Mouse (Mus musculus) hindbrain, embryonic 16.5 days (tissue): ENCODE results near the gene Ak5. TPM values are rescaled to one million over a fixed set of nuclear protein-coding genes. Genes with fewer than 3 reads are reported as not detected.

Experiments used
- ATAC-seq: fragments of 200-750 bp; cut with Nextera tagmentation; 2 replicates; pipeline ENCODE4 v1.8.0; 2017; ENCODE audit warnings: moderate TSS enrichment, moderate library complexity
- H3K27ac ChIP-seq: fragments of 300-500 bp; sonication (generic); 2 replicates; pipeline ENCODE4 v1.5.1; 2014; ENCODE audit warnings: low read depth, mild to moderate bottlenecking, control low read depth, low read length, moderate library complexity
- H3K27me3 ChIP-seq: fragments of 300-500 bp; sonication (generic); replicated peaks from 2 replicates; pipeline ENCODE4 v1.6.1; 2014; ENCODE audit warnings: low read length; ENCODE audit not compliant: control insufficient read depth, insufficient read depth
- H3K36me3 ChIP-seq: fragments of 300-500 bp; sonication (generic); 2 replicates; pipeline ENCODE4 v1.6.1; 2014; ENCODE audit warnings: mild to moderate bottlenecking, low read length, moderate library complexity, mixed read lengths; ENCODE audit not compliant: control insufficient read depth, insufficient read depth
- H3K4me1 ChIP-seq: fragments of 300-500 bp; sonication (generic); 2 replicates; pipeline ENCODE4 v1.6.1; 2014; ENCODE audit warnings: low read depth, low read length; ENCODE audit not compliant: control insufficient read depth, insufficient read depth
- H3K4me2 ChIP-seq: fragments of 300-500 bp; sonication (generic); 2 replicates; pipeline ENCODE4 v1.6.1; 2014; ENCODE audit warnings: mild to moderate bottlenecking, low read length, control low read depth, moderate library complexity
- H3K4me3 ChIP-seq: fragments of 300-500 bp; sonication (generic); 2 replicates; pipeline ENCODE4 v1.5.1; 2014; ENCODE audit warnings: mild to moderate bottlenecking, low read length, control low read depth, moderate library complexity
- H3K9ac ChIP-seq: fragments of 300-500 bp; sonication (generic); 2 replicates; pipeline ENCODE4 v1.6.1; 2014; ENCODE audit warnings: low read depth, mild to moderate bottlenecking, control low read depth, low read length, moderate library complexity
- H3K9me3 ChIP-seq: fragments of 300-500 bp; sonication (generic); 2 replicates; pipeline ENCODE4 v1.6.1; 2014; ENCODE audit warnings: mild to moderate bottlenecking, low read length, moderate library complexity; ENCODE audit not compliant: control insufficient read depth
- WGBS: fragments of 180-500 bp; shearing (Covaris S2); extraction: QIAGEN DNeasy Blood & Tissue Kit; methylation state at CpG from one replicate; pipeline ENCODE4 v1.1.7; 2014; 5-methylcytosine and 5-hydroxymethylcytosine counted together
- polyA plus RNA-seq: library from polyadenylated mRNA; unstranded; fragments of >200 nt; fragmentation: Nextera tagmentation; extraction: Ambion mirVana; gene quantifications from 2 replicates; pipeline ENCODE4 v1.2.1, GENCODE M21; 2015

Gene Ak5
- polyA plus RNA-seq, 1 experiment from 2014 or later: 20.7 TPM

DNA sequence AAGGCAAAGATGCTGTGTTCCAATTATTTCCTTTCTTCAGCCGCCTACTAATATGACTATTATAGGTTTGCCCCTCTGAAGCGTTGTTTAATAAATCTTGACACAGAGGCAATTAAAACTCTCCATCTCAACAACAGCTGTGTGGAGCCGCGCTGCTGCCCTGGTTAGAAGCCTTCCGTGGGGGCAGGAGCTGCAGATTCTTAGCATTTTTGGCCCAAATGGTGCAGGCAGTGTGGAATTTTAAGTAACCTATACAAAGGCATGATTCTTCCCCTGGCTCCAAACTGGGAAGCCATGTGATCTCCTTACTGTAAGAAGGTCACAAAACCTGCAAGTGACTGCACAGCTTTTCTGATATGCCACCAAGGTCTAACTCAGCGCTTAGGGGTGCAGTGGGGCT lies 184.0 kb downstream of the Ak5 start:
- Histone ChIP-seq H3K27ac (peak overlapping the region; percentile 80), H3K4me1 (peaks cover 11% of the 10 kb centered on the region), H3K4me3 (no peak overlapping the region), H3K27me3 (no peaks in the 10 kb centered on the region), H3K9ac (no peak overlapping the region), H3K4me2 (0 out of 2 replicates have a peak overlapping the region, but pooled peaks have one; percentile 1), H3K36me3 (no peaks in the 10 kb centered on the region), H3K9me3 (no peaks in the 10 kb centered on the region)
- 42% methylated on average over 6 of the region's 6 CpGs for WGBS
- peak; percentile 69 for ATAC-seq

DNA sequence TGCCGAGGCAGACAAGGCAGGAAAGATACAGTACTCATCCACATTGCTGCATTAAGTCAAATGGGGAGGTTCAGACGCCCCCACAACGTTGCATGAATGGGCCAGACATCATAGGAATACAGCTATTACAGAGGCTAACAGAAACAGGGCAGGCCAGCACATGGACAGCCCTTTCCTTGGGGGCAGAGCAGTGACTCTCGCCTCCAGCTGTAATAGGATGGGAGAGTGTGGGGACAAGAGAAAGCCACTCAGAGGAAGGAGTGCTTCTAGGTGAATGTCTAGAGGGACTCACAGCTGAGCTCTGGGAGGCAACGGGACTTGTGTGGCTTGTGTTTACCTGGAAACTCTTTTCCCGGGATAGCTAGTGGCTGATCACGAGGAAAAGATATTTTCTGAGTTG lies 184.4 kb downstream of the Ak5 start:
- Histone ChIP-seq H3K27me3 (no peaks in the 10 kb centered on the region), H3K9me3 (no peaks in the 10 kb centered on the region), H3K4me2 (no peak overlapping the region), H3K4me1 (peaks cover 11% of the 10 kb centered on the region), H3K27ac (peak overlapping the region; percentile 80), H3K9ac (no peak overlapping the region), H3K36me3 (no peaks in the 10 kb centered on the region), H3K4me3 (no peak overlapping the region)
- whole genome bisulfite sequencing: 49% methylated on average over 7 of the region's 7 CpGs
- ATAC-seq: peak; percentile 40

DNA sequence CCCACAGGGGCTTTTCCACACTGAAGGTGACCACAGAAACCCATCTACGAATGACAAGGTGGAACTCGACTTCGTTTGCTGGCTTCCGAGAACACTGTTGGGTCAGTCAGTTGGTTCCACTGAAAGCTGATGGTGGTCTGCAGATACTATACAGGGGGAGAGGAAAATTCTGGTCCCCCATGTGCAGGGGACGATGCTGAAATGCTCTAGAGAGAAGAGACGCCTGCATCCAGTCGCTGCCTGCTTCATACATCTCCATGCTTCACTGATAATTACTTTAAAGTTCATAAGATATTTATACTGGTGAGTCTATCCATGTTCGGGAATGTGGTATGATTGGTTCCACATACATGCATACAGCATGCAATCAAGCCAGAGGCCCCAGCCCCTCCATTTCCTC lies 186.0 kb downstream of the Ak5 start:
- Histone ChIP-seq H3K9me3 (no peaks in the 10 kb centered on the region), H3K4me3 (no peak overlapping the region), H3K9ac (no peak overlapping the region), H3K27me3 (no peaks in the 10 kb centered on the region), H3K4me1 (peaks cover 14% of the 10 kb centered on the region), H3K4me2 (no peak overlapping the region), H3K36me3 (no peaks in the 10 kb centered on the region), H3K27ac (no peak overlapping the region)
- no peak for ATAC-seq
- WGBS: 70% methylated on average over 8 of the region's 8 CpGs

DNA sequence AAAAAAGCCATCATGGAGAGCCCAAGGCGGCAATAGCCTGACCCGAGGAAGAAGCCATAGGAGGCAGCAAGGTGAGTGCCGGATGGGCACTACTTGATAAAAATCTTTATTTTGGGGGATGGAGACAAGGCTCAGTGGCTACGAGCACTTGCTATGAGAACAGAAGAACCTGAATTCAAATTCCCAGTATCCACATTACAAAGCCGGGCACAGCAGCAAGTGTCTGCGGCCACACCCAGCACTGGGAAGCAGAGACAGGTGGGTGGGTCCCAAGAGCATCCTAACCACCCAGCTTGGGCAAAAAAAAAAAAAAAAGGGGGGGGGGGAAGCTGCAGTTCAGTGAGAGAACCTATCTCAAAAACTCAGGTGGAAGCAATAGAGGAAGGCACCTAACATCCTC lies 187.8 kb downstream of the Ak5 start:
- Histone ChIP-seq H3K36me3 (no peaks in the 10 kb centered on the region), H3K4me3 (no peak overlapping the region), H3K9me3 (no peaks in the 10 kb centered on the region), H3K9ac (no peak overlapping the region), H3K4me1 (peaks cover 14% of the 10 kb centered on the region), H3K4me2 (no peak overlapping the region), H3K27me3 (no peaks in the 10 kb centered on the region), H3K27ac (no peak overlapping the region)
- ATAC-seq: no peak
- WGBS: 95% methylated on average over 6 of the region's 6 CpGs

DNA sequence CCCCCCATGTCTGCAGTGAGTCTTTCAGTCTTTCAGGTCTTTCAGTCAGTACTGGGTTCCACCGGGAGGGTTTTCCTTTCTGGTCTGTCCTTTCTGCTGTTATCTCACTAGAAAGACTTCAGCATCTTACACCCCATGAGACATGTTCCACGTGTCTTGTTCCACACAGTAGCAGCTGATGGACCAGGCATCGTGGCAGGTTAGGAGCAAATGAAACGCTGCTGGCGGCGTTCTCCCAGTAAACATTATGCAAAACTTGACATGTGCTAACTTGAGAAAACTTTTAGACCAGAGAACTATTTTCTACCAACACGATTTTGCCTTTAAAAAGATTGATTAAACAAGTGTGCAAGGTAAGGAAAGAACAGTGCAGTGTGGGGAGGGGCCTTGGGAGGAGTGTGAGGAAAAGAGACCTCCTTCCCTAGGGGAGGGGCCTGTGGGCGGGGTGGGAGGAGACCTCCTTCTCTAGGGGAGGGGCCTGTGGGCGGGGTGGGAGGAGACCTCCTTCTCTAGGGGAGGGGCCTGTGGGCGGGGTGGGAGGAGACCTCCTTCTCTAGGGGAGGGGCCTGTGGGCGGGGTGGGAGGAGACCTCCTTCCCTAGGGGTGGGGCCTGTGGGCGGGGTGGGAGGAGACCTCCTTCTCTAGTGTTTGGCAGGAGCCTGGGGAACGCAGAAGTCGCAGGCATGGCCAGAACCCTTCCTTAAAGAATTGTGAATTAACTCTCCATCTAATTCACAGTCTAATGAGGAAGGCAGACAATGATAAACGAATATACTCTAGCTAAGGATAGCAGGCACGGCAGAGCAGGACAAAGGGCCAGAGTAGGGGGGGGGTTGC lies 189.3 kb downstream of the Ak5 start:
- no peak overlapping the region; the same call in 1 of the 2 replicates for H3K9ac ChIP-seq
- no peaks in the 10 kb centered on the region for H3K27me3 ChIP-seq
- WGBS: 3% methylated on average over 13 of the region's 16 CpGs
- H3K4me2 ChIP-seq: peak overlapping the region; percentile 54
- H3K4me3 ChIP-seq: peak overlapping the region; percentile 29
- H3K9me3 ChIP-seq: no peaks in the 10 kb centered on the region
- peak; percentile 66 for ATAC-seq
- H3K27ac ChIP-seq: no peak overlapping the region
- peaks cover 5% of the 10 kb centered on the region for H3K4me1 ChIP-seq
- no peaks in the 10 kb centered on the region for H3K36me3 ChIP-seq

DNA sequence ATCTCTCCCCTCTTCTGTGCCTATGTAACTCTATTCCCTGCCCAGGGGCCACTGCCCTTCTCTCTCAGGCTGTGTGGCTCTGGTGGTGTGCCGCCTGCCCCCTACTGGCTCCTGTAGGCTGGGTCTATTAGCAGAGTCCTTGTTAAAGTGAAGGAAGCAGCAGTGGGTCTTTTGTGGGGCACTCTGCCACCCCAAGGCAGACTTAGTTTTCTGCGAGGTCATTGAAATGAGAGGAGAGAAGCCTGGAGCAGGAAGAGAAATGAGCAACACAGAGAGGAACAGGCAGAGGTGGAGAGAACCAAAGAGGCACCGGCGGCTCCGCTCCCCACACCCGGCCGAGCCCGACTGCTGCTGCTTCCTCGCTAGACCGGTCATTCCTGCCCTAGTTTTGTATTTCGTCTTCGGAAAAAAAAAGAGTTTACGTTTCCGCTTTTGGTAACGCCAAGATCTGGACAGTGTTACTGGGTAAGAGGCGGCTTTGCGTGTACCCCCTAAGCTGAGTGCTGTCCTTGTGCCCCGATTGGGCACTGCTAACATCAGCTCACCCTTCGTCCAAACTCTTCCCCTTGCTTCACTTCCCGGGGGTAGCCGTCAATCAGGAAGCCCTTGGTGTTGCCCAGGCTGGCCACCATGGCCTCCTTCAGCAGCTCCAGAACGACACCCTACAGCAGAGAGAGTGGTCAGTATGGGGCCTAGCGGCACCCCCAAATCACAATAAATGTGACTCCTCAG lies 190.2 kb downstream of the Ak5 start:
- no peaks in the 10 kb centered on the region for H3K27me3 ChIP-seq
- peak overlapping the region; percentile 54 for H3K4me2 ChIP-seq
- peak; percentile 74 for ATAC-seq
- no peaks in the 10 kb centered on the region for H3K9me3 ChIP-seq
- no peaks in the 10 kb centered on the region for H3K36me3 ChIP-seq
- peak overlapping the region; percentile 29 for H3K4me3 ChIP-seq
- no peak overlapping the region for H3K27ac ChIP-seq
- peaks cover 3% of the 10 kb centered on the region; the same call in 1 of the 2 replicates for H3K4me1 ChIP-seq
- 6% methylated on average over 23 of the region's 23 CpGs for WGBS
- H3K9ac ChIP-seq: peak overlapping the region; percentile 28

DNA sequence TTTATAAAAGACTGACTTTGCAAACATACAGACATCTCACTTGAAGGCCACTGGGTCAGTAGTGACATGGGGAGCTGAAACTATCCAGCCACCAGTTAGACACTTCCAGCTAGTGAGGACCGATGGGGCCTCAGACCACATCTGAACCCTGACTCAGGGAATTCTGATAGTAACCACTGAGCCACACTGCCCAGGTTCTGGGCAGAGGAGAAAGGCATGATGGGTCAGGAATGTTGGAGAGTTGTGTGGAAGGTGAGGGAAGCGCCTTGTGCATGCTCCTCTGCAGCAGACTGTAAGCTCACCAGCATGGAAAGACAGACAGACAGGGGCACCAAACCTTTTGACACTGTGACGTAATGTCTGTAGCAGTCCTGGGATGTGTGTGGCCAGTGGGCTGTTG lies 192.3 kb downstream of the Ak5 start:
- WGBS: 91% methylated on average over 3 of the region's 3 CpGs
- peaks cover 3% of the 10 kb centered on the region; the same call in 1 of the 2 replicates for H3K4me1 ChIP-seq
- no peak overlapping the region for H3K4me3 ChIP-seq
- ATAC-seq: no peak
- no peak overlapping the region for H3K27ac ChIP-seq
- no peak overlapping the region for H3K4me2 ChIP-seq
- H3K9ac ChIP-seq: no peak overlapping the region
- H3K27me3 ChIP-seq: no peaks in the 10 kb centered on the region
- H3K9me3 ChIP-seq: no peaks in the 10 kb centered on the region
- H3K36me3 ChIP-seq: no peaks in the 10 kb centered on the region

DNA sequence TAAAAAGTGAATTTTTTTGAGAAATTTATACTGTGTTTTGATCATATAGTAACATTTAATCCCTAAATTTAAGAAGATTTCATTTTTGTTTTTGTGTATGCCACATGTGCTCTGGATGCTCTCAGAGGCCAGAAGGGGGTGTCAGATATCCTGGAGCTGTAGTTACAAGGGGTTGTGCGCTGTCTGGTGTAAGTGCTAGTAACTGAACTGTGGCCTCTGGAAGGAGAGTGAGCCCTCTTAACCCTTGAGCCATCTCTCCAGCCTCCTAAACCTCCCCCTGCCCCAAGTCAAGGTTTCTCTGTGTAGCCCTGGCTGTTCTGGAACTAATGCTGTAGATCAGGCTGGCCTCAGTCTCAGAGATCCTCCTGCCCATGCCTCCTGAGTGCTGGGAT lies 192.9 kb downstream of the Ak5 start:
- Histone ChIP-seq H3K36me3 (no peaks in the 10 kb centered on the region), H3K9me3 (no peaks in the 10 kb centered on the region), H3K27me3 (no peaks in the 10 kb centered on the region), H3K4me2 (no peak overlapping the region), H3K4me3 (no peak overlapping the region), H3K9ac (no peak overlapping the region), H3K27ac (no peak overlapping the region), H3K4me1 (peaks cover 3% of the 10 kb centered on the region; the same call in 1 of the 2 replicates)
- ATAC-seq: no peak
- 100% methylated on average over 1 of the region's 1 CpGs for WGBS

DNA sequence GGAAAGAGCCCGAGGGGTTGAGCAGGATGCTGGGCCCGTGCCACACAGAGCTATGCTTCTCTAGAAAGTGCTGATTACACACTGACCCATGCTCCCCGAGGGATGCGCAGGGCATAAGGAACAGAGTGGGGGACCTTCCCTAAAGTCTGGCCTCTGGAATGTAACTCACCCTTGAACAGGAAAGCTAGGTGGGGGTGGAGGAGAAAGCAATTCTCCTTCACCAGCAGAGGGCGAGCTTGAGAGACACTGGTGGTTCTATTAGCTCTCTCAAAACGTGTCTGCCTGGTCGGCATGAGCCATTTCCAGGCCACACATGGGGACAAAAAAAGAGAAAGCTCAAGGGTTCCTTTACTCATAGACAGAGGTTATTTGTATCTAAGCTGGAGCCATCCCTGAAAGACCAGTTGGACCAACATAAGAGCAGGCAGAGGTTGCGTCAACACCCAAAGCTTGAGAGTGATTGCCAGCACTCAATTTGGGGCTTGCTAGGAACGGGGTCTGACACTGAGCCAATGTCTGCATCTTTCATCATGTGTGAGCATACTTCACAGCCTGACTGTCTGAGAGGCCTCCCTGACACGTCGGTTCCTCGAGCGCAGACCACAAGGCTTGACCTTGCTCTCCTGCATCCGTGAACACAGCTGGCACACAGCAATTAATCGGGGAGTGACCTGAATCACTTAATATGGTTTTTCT lies 193.4 kb downstream of the Ak5 start:
- no peaks in the 10 kb centered on the region for H3K27me3 ChIP-seq
- H3K4me3 ChIP-seq: no peak overlapping the region
- ATAC-seq: no peak
- peaks cover 3% of the 10 kb centered on the region; the same call in 1 of the 2 replicates for H3K4me1 ChIP-seq
- H3K9ac ChIP-seq: no peak overlapping the region
- H3K4me2 ChIP-seq: no peak overlapping the region
- H3K27ac ChIP-seq: no peak overlapping the region
- no peaks in the 10 kb centered on the region for H3K36me3 ChIP-seq
- no peaks in the 10 kb centered on the region for H3K9me3 ChIP-seq
- 63% methylated on average over 15 of the region's 15 CpGs for WGBS
